Mouse (Mus musculus): ENCODE data around the gene Htra1. TPM values are rescaled to one million over a fixed set of nuclear protein-coding genes. Genes with fewer than 3 reads are reported as not detected.

The Htra1 gene
- polyA plus RNA-seq (2012; rRNA removed) = 2.7 and 5.4 TPM in 2 replicates

DNA sequence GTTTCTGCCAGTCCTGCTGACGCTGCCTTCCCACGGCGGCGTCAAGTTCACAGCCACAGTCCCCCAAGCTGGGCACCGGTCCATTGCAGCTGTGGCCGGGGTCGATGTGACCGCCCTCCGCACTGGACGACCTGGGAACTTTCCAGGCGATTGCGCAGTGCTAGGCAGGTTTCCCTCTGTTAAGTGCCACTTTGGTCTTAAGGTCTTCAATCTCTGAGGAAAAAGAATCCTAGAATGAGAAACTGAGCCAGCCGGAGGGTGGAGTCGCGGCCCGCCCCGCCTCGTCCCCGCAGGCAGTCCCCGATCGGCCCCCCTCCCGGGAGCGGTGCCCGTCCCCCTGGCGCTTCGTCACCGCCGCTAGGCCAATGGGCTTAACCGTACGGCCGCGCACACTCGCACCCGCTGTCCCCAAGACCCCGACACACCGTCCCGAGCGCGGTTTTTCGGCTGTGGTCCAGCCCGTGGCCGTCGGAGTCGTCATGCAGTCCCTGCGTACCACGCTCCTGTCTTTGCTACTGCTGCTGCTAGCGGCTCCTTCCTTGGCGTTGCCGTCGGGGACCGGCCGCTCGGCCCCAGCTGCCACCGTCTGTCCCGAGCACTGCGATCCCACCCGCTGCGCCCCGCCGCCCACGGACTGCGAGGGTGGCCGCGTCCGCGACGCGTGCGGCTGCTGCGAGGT is at the start of gene Htra1:
TSS of gene Htra1 (plus strand) at position 319 of the 679 bp plus-strand sequence.

DNA sequence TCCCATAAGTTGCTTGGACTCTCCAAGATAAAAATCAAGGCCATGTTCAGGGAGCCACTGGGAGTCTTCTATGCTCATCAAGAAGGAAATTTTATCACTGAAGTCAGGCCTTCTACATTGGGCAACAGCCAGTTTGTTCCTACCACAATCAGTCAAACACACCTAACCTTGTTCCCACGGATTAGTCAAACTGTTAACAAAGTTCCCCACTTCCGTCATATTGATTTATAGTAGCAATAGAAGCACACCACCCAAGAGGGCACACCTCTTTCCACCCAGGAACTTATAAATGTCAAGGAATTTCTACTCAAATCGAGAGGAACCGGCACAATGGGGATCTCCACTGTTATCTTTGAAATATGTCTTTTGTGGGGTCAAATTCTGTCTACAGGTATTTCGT is 95.8 kb downstream of the Htra1 start, which contains the start of gene Dmbt1:
TSS of gene Dmbt1 (plus strand) at position 299 of the 400 bp plus-strand sequence.

Other genes with a start within 250 kb of the Htra1 start
- not detected in 2 replicates for gene Btbd16, start 162.0 kb upstream of the Htra1 start, polyA plus RNA-seq (2012; rRNA removed)
- gene Plekha1, start 70.4 kb upstream of the Htra1 start, polyA plus RNA-seq (2012; rRNA removed) = 61.4 and 75.4 TPM in 2 replicates
- gene Dmbt1, start 95.9 kb downstream of the Htra1 start, polyA plus RNA-seq (2012; rRNA removed) = 0.02 TPM in 1 of 2 replicates, not detected in the other
- not detected in 2 replicates for gene 4933402N03Rik, start 210.2 kb downstream of the Htra1 start, polyA plus RNA-seq (2012; rRNA removed)
- gene 5430419D17Rik, start 238.3 kb downstream of the Htra1 start, polyA plus RNA-seq (2012; rRNA removed) = 0.01 and 0.02 TPM in 2 replicates